Mouse (Mus musculus) MEL (cell line): ENCODE results near the gene Ucn2. TPM values are rescaled to one million over a fixed set of nuclear protein-coding genes. Genes with fewer than 3 reads are reported as not detected.

Experiments used
- DNase-seq: peaks from one replicate; pipeline ENCODE4 v3.0.0; 2011; ENCODE audit warnings: low read depth, low spot score
- H3K27ac ChIP-seq: 2 replicates; pipeline ENCODE4 v1.5.1; 2012; ENCODE audit warnings: low read depth, mild to moderate bottlenecking, control low read depth, low read length, moderate library complexity; ENCODE audit not compliant: control insufficient read depth
- H3K27me3 ChIP-seq, 2 experiments: fragments of 150-350 bp in 1 of 2; sonication (generic) in 1 of 2; 2 replicates each; pipeline ENCODE4 v1.6.1; 2012; ENCODE audit warnings: low read length in 2 of 2, mild to moderate bottlenecking in 2 of 2, improper control_type of control experiment in 1 of 2, moderate library complexity in 1 of 2; ENCODE audit not compliant: insufficient read depth in 2 of 2, control insufficient read depth in 1 of 2
- H3K36me3 ChIP-seq, 2 experiments: 2 replicates each; pipeline ENCODE4 v1.6.1; 2012 to 2014; ENCODE audit warnings: low read length in 2 of 2, improper control_type of control experiment in 1 of 2, inconsistent platforms in 1 of 2, mild to moderate bottlenecking in 1 of 2; ENCODE audit not compliant: insufficient read depth in 2 of 2, control insufficient read depth in 1 of 2
- H3K4me1 ChIP-seq, 2 experiments: fragments of 150-350 bp in 1 of 2; sonication (generic) in 1 of 2; 2 replicates each; pipeline ENCODE4 v1.6.1; 2012; ENCODE audit warnings: low read length in 2 of 2, improper control_type of control experiment in 1 of 2, mild to moderate bottlenecking in 1 of 2; ENCODE audit not compliant: insufficient read depth in 2 of 2, control insufficient read depth in 1 of 2
- H3K4me3 ChIP-seq, 2 experiments: fragments of 150-350 bp in 1 of 2; sonication (generic) in 1 of 2; 2 replicates each; pipeline ENCODE4 v1.5.1; 2012; ENCODE audit warnings: low read depth in 2 of 2, low read length in 2 of 2, mild to moderate bottlenecking in 2 of 2, moderate library complexity in 2 of 2, control low read depth in 1 of 2, improper control_type of control experiment in 1 of 2; ENCODE audit not compliant: control insufficient read depth in 1 of 2, insufficient read depth in 1 of 2
- H3K79me2 ChIP-seq: 2 replicates; pipeline ENCODE4 v1.6.1; 2012; ENCODE audit warnings: mild to moderate bottlenecking, low read length, moderate library complexity; ENCODE audit not compliant: control insufficient read depth, poor library complexity, insufficient read depth
- H3K9ac ChIP-seq: 2 replicates; pipeline ENCODE4 v1.6.1; 2012; ENCODE audit warnings: low read depth, mild to moderate bottlenecking, control low read depth, low read length, moderate library complexity; ENCODE audit not compliant: control insufficient read depth, poor library complexity, severe bottlenecking
- H3K9me3 ChIP-seq: fragments of 150-350 bp; sonication (generic); replicated peaks from 2 replicates; pipeline ENCODE4 v1.6.1; 2012; ENCODE audit warnings: mild to moderate bottlenecking, low read length, improper control_type of control experiment, moderate library complexity; ENCODE audit not compliant: insufficient read depth
- CHD1 ChIP-seq: IDR thresholded peaks from 2 replicates; pipeline ENCODE4 v1.6.1; 2012; ENCODE audit warnings: low read depth, mild to moderate bottlenecking, inconsistent platforms, low read length, improper control_type of control experiment
- E2F4 ChIP-seq: IDR thresholded peaks from 2 replicates; pipeline ENCODE4 v1.6.1; 2011; ENCODE audit warnings: low read depth, low read length, improper control_type of control experiment, borderline replicate concordance
- ELF1 ChIP-seq: IDR thresholded peaks from 2 replicates; pipeline ENCODE4 v1.6.1; 2014; ENCODE audit warnings: low read depth, mild to moderate bottlenecking, inconsistent platforms, low read length, improper control_type of control experiment, moderate library complexity
- EP300 ChIP-seq, 2 experiments: IDR thresholded peaks; 2 replicates each; pipeline ENCODE4 v1.6.1; 2011; ENCODE audit warnings: improper control_type of control experiment in 2 of 2, low read length in 2 of 2, low read depth in 1 of 2, mild to moderate bottlenecking in 1 of 2
- GATA1 ChIP-seq: IDR thresholded peaks from 2 replicates; pipeline ENCODE4 v1.6.1; 2011; ENCODE audit warnings: low read depth, low read length, improper control_type of control experiment
- HCFC1 ChIP-seq: IDR thresholded peaks from 2 replicates; pipeline ENCODE4 v1.6.1; 2012; ENCODE audit warnings: low read depth, mild to moderate bottlenecking, inconsistent platforms, low read length, improper control_type of control experiment, moderate library complexity
- JUND ChIP-seq: IDR thresholded peaks from 2 replicates; pipeline ENCODE4 v1.6.1; 2011; ENCODE audit warnings: low read depth, mild to moderate bottlenecking, improper control_type of control experiment, low read length
- KAT2A ChIP-seq: conservative IDR thresholded peaks from 2 replicates; pipeline ENCODE4 v1.6.1; 2012; ENCODE audit warnings: low read depth, low read length, improper control_type of control experiment, inconsistent platforms
- MAFK ChIP-seq: IDR thresholded peaks from 2 replicates; pipeline ENCODE4 v1.6.1; 2011; ENCODE audit warnings: low read depth, mild to moderate bottlenecking, low read length, improper control_type of control experiment, borderline replicate concordance
- MAZ ChIP-seq: IDR thresholded peaks from 2 replicates; pipeline ENCODE4 v1.6.1; 2012; ENCODE audit warnings: low read depth, mild to moderate bottlenecking, inconsistent platforms, low read length, improper control_type of control experiment
- MEF2A ChIP-seq: IDR thresholded peaks from 2 replicates; pipeline ENCODE4 v1.6.1; 2014; ENCODE audit warnings: low read depth, mild to moderate bottlenecking, inconsistent platforms, low read length, improper control_type of control experiment; ENCODE audit not compliant: poor library complexity, insufficient replicate concordance, severe bottlenecking; ENCODE audit errors: extremely low read depth
- MXI1 ChIP-seq: IDR thresholded peaks from 2 replicates; pipeline ENCODE4 v1.6.1; 2011; ENCODE audit warnings: mild to moderate bottlenecking, low read depth, low read length, improper control_type of control experiment
- MYC ChIP-seq: IDR thresholded peaks from 2 replicates; pipeline ENCODE4 v1.6.1; 2011; ENCODE audit warnings: low read depth, mild to moderate bottlenecking, low read length, improper control_type of control experiment, moderate library complexity
- NELFE ChIP-seq: IDR thresholded peaks from 2 replicates; pipeline ENCODE4 v1.6.1; 2011; ENCODE audit warnings: low read depth, low read length, improper control_type of control experiment
- NRF1 ChIP-seq: IDR thresholded peaks from 2 replicates; pipeline ENCODE4 v1.6.1; 2014; ENCODE audit warnings: low read depth, mild to moderate bottlenecking, inconsistent platforms, low read length, improper control_type of control experiment, moderate library complexity; ENCODE audit not compliant: poor library complexity, insufficient read depth, severe bottlenecking
- POLR2AphosphoS5 ChIP-seq: IDR thresholded peaks from 2 replicates; pipeline ENCODE4 v1.6.1; 2012; ENCODE audit warnings: low read depth, borderline replicate concordance, mild to moderate bottlenecking, inconsistent platforms, low read length, moderate library complexity, mixed read lengths
- RAD21 ChIP-seq: IDR thresholded peaks from 2 replicates; pipeline ENCODE4 v1.6.1; 2011; ENCODE audit warnings: mild to moderate bottlenecking, low read depth, low read length, improper control_type of control experiment
- RCOR1 ChIP-seq: IDR thresholded peaks from 2 replicates; pipeline ENCODE4 v1.6.1; 2012; ENCODE audit warnings: low read depth, mild to moderate bottlenecking, inconsistent platforms, low read length, improper control_type of control experiment
- SIN3A ChIP-seq: IDR thresholded peaks from 2 replicates; pipeline ENCODE4 v1.6.1; 2012; ENCODE audit warnings: low read length, improper control_type of control experiment, inconsistent platforms
- SMC3 ChIP-seq: IDR thresholded peaks from 2 replicates; pipeline ENCODE4 v1.6.1; 2011; ENCODE audit warnings: low read depth, low read length, improper control_type of control experiment
- UBTF ChIP-seq: IDR thresholded peaks from 2 replicates; pipeline ENCODE4 v1.6.1; 2012; ENCODE audit warnings: low read depth, mild to moderate bottlenecking, inconsistent platforms, low read length, improper control_type of control experiment, moderate library complexity, borderline replicate concordance; ENCODE audit not compliant: insufficient read depth
- USF1 ChIP-seq: IDR thresholded peaks from 2 replicates; pipeline ENCODE4 v1.6.1; 2014; ENCODE audit warnings: low read depth, mild to moderate bottlenecking, inconsistent platforms, low read length, improper control_type of control experiment, moderate library complexity
- USF2 ChIP-seq, 2 experiments: IDR thresholded peaks; 2 replicates each; pipeline ENCODE4 v1.6.1; 2011 to 2012; ENCODE audit warnings: improper control_type of control experiment in 2 of 2, low read length in 2 of 2, borderline replicate concordance in 1 of 2, inconsistent platforms in 1 of 2, low read depth in 1 of 2, mild to moderate bottlenecking in 1 of 2; ENCODE audit not compliant: insufficient read depth in 1 of 2
- ZC3H11A ChIP-seq: IDR thresholded peaks from 2 replicates; pipeline ENCODE4 v1.6.1; 2012; ENCODE audit warnings: low read depth, mild to moderate bottlenecking, inconsistent platforms, low read length, improper control_type of control experiment
- ZKSCAN1 ChIP-seq: IDR thresholded peaks from 2 replicates; pipeline ENCODE4 v1.6.1; 2012; ENCODE audit warnings: low read depth, mild to moderate bottlenecking, inconsistent platforms, low read length, improper control_type of control experiment, moderate library complexity
- ZNF384 ChIP-seq: IDR thresholded peaks from 2 replicates; pipeline ENCODE4 v1.6.1; 2012; ENCODE audit warnings: low read depth, mild to moderate bottlenecking, inconsistent platforms, low read length, improper control_type of control experiment
- polyA plus RNA-seq, 2 experiments: library from polyadenylated mRNA; stranded (reverse) in 1 of 2; unstranded in 1 of 2; fragments of >175 nt in 1 of 2; fragments of >200 nt in 1 of 2; gene quantifications; 2 replicates each; pipeline versions ENCODE4 v1.2.1 to v1.2.4; 2012; ENCODE audit warnings: low replicate concordance in 2 of 2, low read depth in 1 of 2; ENCODE audit not compliant: insufficient read length in 2 of 2, insufficient read depth in 1 of 2, missing spikeins in 1 of 2
- total RNA-seq: library from RNA; depleted of rRNA; stranded (reverse); fragments of 300-350 nt; gene quantifications from 2 replicates; pipeline ENCODE4 v1.2.3, GENCODE M21; 2012

Ucn2 gene
- total and polyA plus RNA-seq, 3 experiments, result 0.12 to 0.19 TPM; not detected in 1

DNA sequence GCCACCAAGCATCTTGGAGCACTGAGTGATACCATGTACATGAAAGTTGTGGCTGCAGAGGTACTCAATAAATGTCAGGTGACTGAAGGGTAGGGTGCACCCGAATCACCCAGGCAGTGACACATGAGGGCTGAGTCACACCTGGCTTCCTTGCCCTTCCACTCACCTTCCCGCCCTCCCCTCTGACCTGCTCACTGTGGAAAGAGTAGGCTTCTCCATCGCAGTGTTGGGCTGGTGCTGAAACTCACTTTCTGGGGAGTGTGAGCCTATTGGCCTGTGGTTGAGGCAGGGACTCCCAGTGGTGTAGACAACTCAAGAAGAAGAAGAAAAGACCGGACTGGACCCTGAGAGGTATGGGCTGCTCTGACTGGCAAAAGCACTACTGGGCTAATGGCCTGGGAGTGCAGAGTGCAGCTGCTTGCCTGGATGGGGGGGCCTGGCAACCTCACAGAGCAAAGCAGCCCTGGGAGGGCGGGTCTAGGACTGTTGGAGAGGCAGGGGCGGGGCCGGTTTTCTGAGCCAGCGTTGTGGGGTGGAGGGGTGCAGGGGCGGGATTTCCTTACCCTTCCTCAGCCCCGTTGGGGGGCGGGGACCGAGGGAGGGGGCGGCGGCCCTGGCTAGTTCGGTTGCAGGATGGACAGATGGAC is 2.0 kb downstream of the Ucn2 start:
- H3K9ac ChIP-seq, result no peak overlapping the region
- H3K9me3 ChIP-seq, result no peaks in the 10 kb centered on the region
- H3K27ac ChIP-seq, result no peak overlapping the region
- peaks cover 5 to 31% of the 10 kb centered on the region in 2 experiments for H3K4me1 ChIP-seq
- H3K36me3 ChIP-seq, result peaks cover 0 to 10% of the 10 kb centered on the region in 2 experiments; a peak in 2 of 4 replicates
- H3K4me3 ChIP-seq, result no peak overlapping the region
- no peaks in the 10 kb centered on the region; the same call in 1 of the 2 replicates for H3K79me2 ChIP-seq
- peak; percentile 45 for DNase-seq
- TF ChIP-seq HCFC1, result no peak
- no peak for TF ChIP-seq MXI1
- no peak for TF ChIP-seq EP300 (IDR thresholded peaks at IDR 0.05; ENCODE audit: low read depth in 1 of 2, low read length in 2 of 2)
- TF ChIP-seq UBTF, result no peak
- TF ChIP-seq MAZ, result no peak
- TF ChIP-seq KAT2A, result no peak
- TF ChIP-seq CHD1, result no peak
- no peak for TF ChIP-seq MAFK
- no peak for TF ChIP-seq ZNF384
- no peak for TF ChIP-seq SMC3
- no peak for TF ChIP-seq JUND
- TF ChIP-seq SIN3A, result no peak
- TF ChIP-seq POLR2AphosphoS5, result no peak
- no peak for TF ChIP-seq ELF1
- no peak for TF ChIP-seq USF1
- no peak for TF ChIP-seq ZKSCAN1
- no peak for TF ChIP-seq RAD21
- no peaks in the 10 kb centered on the region for H3K27me3 ChIP-seq

DNA sequence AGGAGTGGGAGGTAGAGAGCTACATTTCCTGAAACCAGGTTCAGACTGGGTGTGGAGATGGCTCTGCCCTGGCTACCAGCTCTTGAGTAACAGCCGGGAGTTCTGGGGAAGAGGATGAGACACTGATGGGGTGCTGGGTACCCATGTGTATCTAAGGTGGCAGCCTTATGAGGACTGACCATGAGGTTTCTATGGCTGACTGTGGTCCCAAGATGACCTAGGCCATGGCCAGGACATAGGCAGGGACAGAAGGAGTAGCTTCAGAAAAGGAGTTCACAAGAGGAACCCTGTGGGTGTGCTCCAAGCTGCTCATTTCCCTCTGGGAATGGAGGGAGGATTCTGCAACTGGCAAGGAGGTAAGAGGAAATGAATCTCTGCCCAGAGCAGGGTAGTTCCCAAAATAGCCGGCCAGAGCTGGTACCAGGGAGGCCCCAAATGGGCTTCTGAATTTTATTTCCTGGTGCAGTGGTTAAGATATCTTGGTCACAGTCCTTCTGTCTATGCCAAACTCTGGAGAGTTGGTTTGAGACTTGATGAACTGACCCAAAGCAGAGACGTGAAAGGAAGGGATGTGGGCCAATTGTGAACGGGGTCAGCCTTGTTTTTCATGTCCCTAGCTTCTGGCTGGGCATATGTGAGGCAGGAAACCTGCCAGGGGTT is 4.1 kb downstream of the Ucn2 start:
- H3K36me3 ChIP-seq, result peaks cover 0 to 11% of the 10 kb centered on the region in 2 experiments; a peak in 2 of 4 replicates
- no peak overlapping the region for H3K4me3 ChIP-seq
- DNase-seq, result no peak
- no peaks in the 10 kb centered on the region for H3K27me3 ChIP-seq
- no peak overlapping the region for H3K27ac ChIP-seq
- peaks cover 2 to 23% of the 10 kb centered on the region in 2 experiments for H3K4me1 ChIP-seq
- H3K79me2 ChIP-seq, result no peaks in the 10 kb centered on the region; the same call in 1 of the 2 replicates
- no peak overlapping the region for H3K9ac ChIP-seq
- H3K9me3 ChIP-seq, result no peaks in the 10 kb centered on the region
- TF ChIP-seq ZKSCAN1 (no peak), NRF1 (no peak), SIN3A (no peak), JUND (no peak), KAT2A (no peak), SMC3 (no peak), MYC (no peak), POLR2AphosphoS5 (no peak), RCOR1 (no peak), ELF1 (no peak), E2F4 (no peak), MEF2A (no peak), USF1 (no peak), CHD1 (no peak), MXI1 (no peak; the same call in 1 of the 2 replicates), GATA1 (no peak), USF2 (IDR thresholded peaks at IDR 0.05; ENCODE audit: borderline replicate concordance in 1 of 2, insufficient read depth in 1 of 2, low read depth in 1 of 2, low read length in 2 of 2) (no peak), UBTF (no peak), ZC3H11A (no peak), NELFE (no peak)
